Mouse (Mus musculus): ENCODE measurements around the gene Il4ra. TPM values are rescaled to one million over a fixed set of nuclear protein-coding genes. Genes with fewer than 3 reads are reported as not detected.

Il4ra gene
- polyA plus RNA-seq, 1 experiment from 2014 or later = 8.2 TPM

GRCm38 (mm10) chr7:125618016-125618415 lies 66.1 kb downstream of the Il4ra start:
- Histone ChIP-seq H3K27me3 (replicated peaks; ENCODE audit: control insufficient read depth, insufficient read depth, low read length) (no peaks in the 10 kb centered on the region), H3K4me2 (ENCODE audit: low read length) (no peak overlapping the region), H3K9ac (ENCODE audit: low read length) (no peak overlapping the region), H3K9me3 (ENCODE audit: control insufficient read depth, low read length) (no peaks in the 10 kb centered on the region), H3K4me1 (replicated peaks; ENCODE audit: control insufficient read depth, insufficient read depth, low read length) (no peaks in the 10 kb centered on the region), H3K27ac (ENCODE audit: low read depth) (no peak overlapping the region), H3K4me3 (ENCODE audit: low read depth, low read length) (no peak overlapping the region), H3K36me3 (ENCODE audit: control insufficient read depth, insufficient read depth, low read length) (no peaks in the 10 kb centered on the region)
- DNase-seq (ENCODE audit: low spot score) (no peak), ATAC-seq (replicated peaks; ENCODE audit: low FRiP score, low TSS enrichment, low read depth) (no peak)
- WGBS = 87% methylated on average over 7 of the region's 7 CpGs

DNA sequence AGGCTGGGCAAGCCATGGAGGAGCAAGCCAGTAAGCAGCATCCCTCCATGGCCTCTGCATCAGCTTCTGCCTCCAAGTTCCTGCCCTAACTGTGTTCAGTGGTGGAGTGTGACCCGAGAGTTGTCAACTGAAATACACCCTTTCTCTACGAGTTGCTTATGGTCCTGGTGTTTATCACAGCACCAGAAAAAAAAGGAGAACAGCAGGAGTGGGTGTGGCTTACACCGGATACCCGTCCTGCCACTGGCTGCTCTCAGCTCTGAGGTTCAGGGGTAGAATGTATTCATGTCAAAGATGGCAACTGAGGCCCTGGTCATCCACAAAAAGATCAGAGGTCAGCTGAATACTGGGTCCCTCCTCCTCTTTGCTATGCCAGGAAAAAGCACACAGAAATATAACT lies 68.2 kb downstream of the Il4ra start:
- Histone ChIP-seq H3K4me2 (ENCODE audit: low read length) (no peak overlapping the region), H3K27me3 (replicated peaks; ENCODE audit: control insufficient read depth, insufficient read depth, low read length) (no peaks in the 10 kb centered on the region), H3K9me3 (ENCODE audit: control insufficient read depth, low read length) (no peaks in the 10 kb centered on the region), H3K9ac (ENCODE audit: low read length) (no peak overlapping the region), H3K4me1 (replicated peaks; ENCODE audit: control insufficient read depth, insufficient read depth, low read length) (no peaks in the 10 kb centered on the region), H3K27ac (ENCODE audit: low read depth) (no peak overlapping the region), H3K36me3 (ENCODE audit: control insufficient read depth, insufficient read depth, low read length) (no peaks in the 10 kb centered on the region), H3K4me3 (ENCODE audit: low read depth, low read length) (no peak overlapping the region)
- DNase-seq (ENCODE audit: low spot score) (no peak), ATAC-seq (replicated peaks; ENCODE audit: low FRiP score, low TSS enrichment, low read depth) (no peak)
- 66% methylated on average over 4 of the region's 4 CpGs for WGBS

- WGBS = 74% methylated on average over 7 of the region's 7 CpGs
- H3K4me1 ChIP-seq (replicated peaks; ENCODE audit: control insufficient read depth, insufficient read depth, low read length) = no peaks in the 10 kb centered on the region
- no peak overlapping the region for H3K9ac ChIP-seq (ENCODE audit: low read length)
- H3K27ac ChIP-seq (ENCODE audit: low read depth) = no peak overlapping the region
- H3K4me2 ChIP-seq (ENCODE audit: low read length) = no peak overlapping the region
- DNase-seq (ENCODE audit: low spot score) (no peak), ATAC-seq (replicated peaks; ENCODE audit: low FRiP score, low TSS enrichment, low read depth) (no peak)
- no peaks in the 10 kb centered on the region for H3K9me3 ChIP-seq (ENCODE audit: control insufficient read depth, low read length)
- H3K36me3 ChIP-seq (ENCODE audit: control insufficient read depth, insufficient read depth, low read length) = no peaks in the 10 kb centered on the region
- H3K4me3 ChIP-seq (ENCODE audit: low read depth, low read length) = no peak overlapping the region
- H3K27me3 ChIP-seq (replicated peaks; ENCODE audit: control insufficient read depth, insufficient read depth, low read length) = no peaks in the 10 kb centered on the region
Observed at GRCm38 (mm10) chr7:125622741-125623685, 71.1 kb downstream of the Il4ra start.

DNA sequence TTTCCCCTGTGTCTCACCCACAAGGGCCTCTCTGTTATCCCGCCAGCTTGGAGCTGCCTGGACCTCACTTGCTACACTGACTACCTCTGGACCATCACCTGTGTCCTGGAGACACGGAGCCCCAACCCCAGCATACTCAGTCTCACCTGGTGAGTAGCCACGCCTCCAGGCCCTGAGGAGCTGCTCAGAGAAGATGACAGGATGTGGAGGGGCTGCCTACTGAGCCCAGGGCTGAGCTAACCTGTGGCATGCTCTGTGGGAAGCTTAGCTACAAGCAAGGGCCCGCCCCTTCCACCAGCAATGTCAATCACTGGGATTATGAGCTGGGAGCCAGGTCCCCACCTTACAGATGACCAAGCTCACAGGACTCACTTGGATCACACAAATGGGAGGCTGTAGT lies 73.3 kb downstream of the Il4ra start:
- H3K27ac ChIP-seq (ENCODE audit: low read depth) = no peak overlapping the region
- no peaks in the 10 kb centered on the region for H3K4me1 ChIP-seq (replicated peaks; ENCODE audit: control insufficient read depth, insufficient read depth, low read length)
- ATAC-seq (replicated peaks; ENCODE audit: low FRiP score, low TSS enrichment, low read depth) = no peak
- peaks cover 4% of the 10 kb centered on the region; the same call in 1 of the 2 replicates for H3K9me3 ChIP-seq (ENCODE audit: control insufficient read depth, low read length)
- H3K4me3 ChIP-seq (ENCODE audit: low read depth, low read length) = no peak overlapping the region
- DNase-seq (ENCODE audit: low spot score) = no peak
- WGBS = 71% methylated on average over 4 of the region's 4 CpGs
- no peak overlapping the region for H3K9ac ChIP-seq (ENCODE audit: low read length)
- no peak overlapping the region for H3K4me2 ChIP-seq (ENCODE audit: low read length)
- no peaks in the 10 kb centered on the region for H3K36me3 ChIP-seq (ENCODE audit: control insufficient read depth, insufficient read depth, low read length)
- no peaks in the 10 kb centered on the region for H3K27me3 ChIP-seq (replicated peaks; ENCODE audit: control insufficient read depth, insufficient read depth, low read length)

DNA sequence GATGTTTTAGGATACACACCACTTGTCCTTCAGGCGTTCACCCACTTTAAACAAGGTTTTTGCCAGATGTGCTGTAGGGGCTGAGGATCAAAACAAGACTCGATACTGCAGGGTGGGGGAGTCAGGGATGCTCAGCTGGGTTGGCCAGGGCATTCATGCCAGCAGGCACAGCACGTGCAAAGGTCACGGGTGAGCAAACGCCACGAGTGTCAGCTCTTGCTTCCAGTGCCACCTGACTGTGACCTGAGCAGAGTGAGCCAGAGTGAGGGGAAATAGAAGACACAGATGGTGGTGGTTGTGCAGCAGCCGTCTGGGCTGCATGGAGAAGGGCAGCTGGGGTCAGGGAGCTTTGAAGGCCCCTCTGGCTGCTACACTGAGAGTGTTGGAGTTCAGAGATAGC lies 73.9 kb downstream of the Il4ra start:
- Histone ChIP-seq H3K27ac (ENCODE audit: low read depth) (no peak overlapping the region), H3K27me3 (replicated peaks; ENCODE audit: control insufficient read depth, insufficient read depth, low read length) (no peaks in the 10 kb centered on the region), H3K36me3 (ENCODE audit: control insufficient read depth, insufficient read depth, low read length) (no peaks in the 10 kb centered on the region), H3K9me3 (ENCODE audit: control insufficient read depth, low read length) (peaks cover 4% of the 10 kb centered on the region; the same call in 1 of the 2 replicates), H3K4me1 (replicated peaks; ENCODE audit: control insufficient read depth, insufficient read depth, low read length) (no peaks in the 10 kb centered on the region), H3K4me3 (ENCODE audit: low read depth, low read length) (no peak overlapping the region), H3K4me2 (ENCODE audit: low read length) (no peak overlapping the region), H3K9ac (ENCODE audit: low read length) (no peak overlapping the region)
- DNase-seq (ENCODE audit: low spot score) (no peak), ATAC-seq (replicated peaks; ENCODE audit: low FRiP score, low TSS enrichment, low read depth) (no peak)
- 54% methylated on average over 7 of the region's 7 CpGs for WGBS

Other genes starting within 250 kb of the Il4ra start
- gene Kdm8, start 107.4 kb upstream of the Il4ra start, polyA plus RNA-seq (2014; fragmentation: Nextera tagmentation; extraction: Ambion mirVana) = 9.9 and 13.0 TPM in 2 replicates
- gene Nsmce1, start 60.5 kb upstream of the Il4ra start, polyA plus RNA-seq (2014; fragmentation: Nextera tagmentation; extraction: Ambion mirVana) = 128 and 130 TPM in 2 replicates
- gene Il21r, start 51.3 kb downstream of the Il4ra start, polyA plus RNA-seq (2014; fragmentation: Nextera tagmentation; extraction: Ambion mirVana) = 0.37 and 0.40 TPM in 2 replicates
- gene Gtf3c1, start 155.7 kb downstream of the Il4ra start, polyA plus RNA-seq (2014; fragmentation: Nextera tagmentation; extraction: Ambion mirVana) = 27.1 and 28.6 TPM in 2 replicates
- gene D430042O09Rik, start 155.8 kb downstream of the Il4ra start, polyA plus RNA-seq (2014; fragmentation: Nextera tagmentation; extraction: Ambion mirVana) = 7.7 and 9.4 TPM in 2 replicates

Data from intestine, embryonic 14.5 days (tissue).